Mouse (Mus musculus): Measurements from ENCODE around the gene Ptgfrn.

GRCm38 (mm10) chr3:101075866-101076265 is 34.2 kb downstream of the Ptgfrn start:
- no peak for TF ChIP-seq CTCF (conservative IDR thresholded peaks at IDR 0.05; ENCODE audit: low read length)
- TF ChIP-seq POU5F1 (IDR thresholded peaks at IDR 0.05; ENCODE audit: borderline replicate concordance, low read length): no peak

All from E14TG2a.4 (cell line).